Mouse (Mus musculus) limb, embryonic 12.5 days (tissue): ENCODE measurements at regions not wholly inside any gene's neighbourhood (a gene's known extent, or its start where the extent isn't known, plus 50 kb on each side); places are given as distances from the start of the nearest gene placed in this dataset.

Experiments
- ATAC-seq: fragments of 200-750 bp; cut with Nextera tagmentation; 2 replicates; pipeline ENCODE4 v1.8.0; 2017; ENCODE audit warnings: low read depth, moderate TSS enrichment; ENCODE audit not compliant: insufficient number of reproducible peaks, insufficient read depth, low FRiP score, low TSS enrichment
- H3K27ac ChIP-seq: fragments of 300-500 bp; sonication (generic); 2 replicates; pipeline ENCODE4 v1.5.1; 2016; ENCODE audit warnings: mild to moderate bottlenecking, moderate library complexity
- H3K27me3 ChIP-seq: fragments of 300-500 bp; sonication (generic); 2 replicates; pipeline ENCODE4 v1.6.1; 2016; ENCODE audit warnings: mild to moderate bottlenecking, moderate library complexity
- H3K36me3 ChIP-seq: fragments of 300-500 bp; sonication (generic); 2 replicates; pipeline ENCODE4 v1.6.1; 2016; ENCODE audit warnings: mild to moderate bottlenecking, moderate library complexity
- H3K4me1 ChIP-seq: fragments of 300-500 bp; sonication (generic); replicated peaks from 2 replicates; pipeline ENCODE4 v1.6.1; 2016
- H3K4me2 ChIP-seq: fragments of 300-500 bp; sonication (generic); 2 replicates; pipeline ENCODE4 v1.6.1; 2016; ENCODE audit warnings: mild to moderate bottlenecking, moderate library complexity
- H3K4me3 ChIP-seq: fragments of 300-500 bp; sonication (generic); replicated peaks from 2 replicates; pipeline ENCODE4 v1.5.1; 2016; ENCODE audit warnings: mild to moderate bottlenecking
- H3K9ac ChIP-seq: fragments of 300-500 bp; sonication (generic); replicated peaks from 2 replicates; pipeline ENCODE4 v1.6.1; 2016; ENCODE audit warnings: mild to moderate bottlenecking, moderate library complexity
- H3K9me3 ChIP-seq: fragments of 300-500 bp; sonication (generic); 2 replicates; pipeline ENCODE4 v1.6.1; 2016; ENCODE audit warnings: mild to moderate bottlenecking, moderate library complexity
- WGBS: fragments of 180-500 bp; shearing (Covaris S2); methylation state at CpG from one replicate; pipeline ENCODE4 v1.1.7; 2016; 5-methylcytosine and 5-hydroxymethylcytosine counted together

DNA sequence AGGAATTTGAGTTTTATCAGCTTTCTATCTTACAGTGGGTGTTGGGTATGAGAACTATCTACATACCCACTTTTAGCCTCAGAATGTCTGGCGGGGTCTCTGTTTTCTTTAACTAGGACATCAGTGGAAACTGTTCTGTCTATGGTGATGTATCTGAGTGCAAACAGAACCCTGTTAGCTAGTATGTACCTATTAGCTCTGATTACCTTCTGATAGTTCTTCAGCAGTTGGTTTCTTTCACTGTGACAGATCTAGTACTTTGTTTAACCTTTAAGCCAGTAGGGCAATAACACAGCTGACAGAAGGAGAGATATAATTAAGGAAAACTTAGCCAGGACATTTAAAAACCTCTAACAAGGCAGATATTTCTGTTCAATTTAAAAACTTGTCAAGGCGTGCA lies 584.7 kb upstream of the Nr2f1 start:
- H3K9me3 ChIP-seq: no peaks in the 10 kb centered on the region
- H3K36me3 ChIP-seq: no peaks in the 10 kb centered on the region
- no peaks in the 10 kb centered on the region for H3K4me1 ChIP-seq
- H3K4me2 ChIP-seq: no peak overlapping the region
- no peak for ATAC-seq
- H3K27me3 ChIP-seq: no peaks in the 10 kb centered on the region
- no peak overlapping the region for H3K9ac ChIP-seq
- H3K4me3 ChIP-seq: no peak overlapping the region
- H3K27ac ChIP-seq: no peak overlapping the region
- WGBS: 29% methylated on average over 2 of the region's 2 CpGs

GRCm38 (mm10) chr13:78783591-78784240 lies 584.2 kb upstream of the Nr2f1 start:
- Histone ChIP-seq H3K27me3 (no peaks in the 10 kb centered on the region), H3K4me1 (no peaks in the 10 kb centered on the region), H3K9ac (no peak overlapping the region), H3K27ac (no peak overlapping the region), H3K36me3 (no peaks in the 10 kb centered on the region), H3K4me2 (no peak overlapping the region), H3K4me3 (no peak overlapping the region), H3K9me3 (no peaks in the 10 kb centered on the region)
- 49% methylated on average over 1 of the region's 1 CpGs for WGBS
- no peak for ATAC-seq
